Mouse (Mus musculus) spleen, adult 2 months (tissue): ENCODE results near the gene Ly6g. TPM values are rescaled to one million over a fixed set of nuclear protein-coding genes. Genes with fewer than 3 reads are reported as not detected.
"Not testable (repeated sequence)": the region's sequence is repeated elsewhere in the genome, so short reads cannot be mapped to it uniquely, and the experiment has no call there.

ENCODE experiments used
- DNase-seq, 2 experiments: peaks; one replicate each; pipeline versions ENCODE4 v3.0.0 to v3.0.0-alpha.2; 2012 to 2021; ENCODE audit warnings: low spot score in 2 of 2, low read depth in 1 of 2
- H3K27ac ChIP-seq: fragments of 200-500 bp; 2 replicates; pipeline ENCODE4 v1.5.1; 2012; ENCODE audit warnings: low read length, inconsistent platforms; ENCODE audit not compliant: insufficient read depth
- H3K27me3 ChIP-seq: fragments of 200-500 bp; 2 replicates; pipeline ENCODE4 v1.6.1; 2012; ENCODE audit warnings: mild to moderate bottlenecking, moderate library complexity, low read length, inconsistent platforms; ENCODE audit not compliant: control insufficient read depth, insufficient read depth
- H3K36me3 ChIP-seq: fragments of 200-500 bp; 2 replicates; pipeline ENCODE4 v1.6.1; 2012; ENCODE audit warnings: mild to moderate bottlenecking, low read length, inconsistent platforms; ENCODE audit not compliant: control insufficient read depth, insufficient read depth
- H3K4me1 ChIP-seq: fragments of 200-500 bp; 2 replicates; pipeline ENCODE4 v1.6.1; 2011; ENCODE audit warnings: inconsistent platforms; ENCODE audit not compliant: control insufficient read depth, insufficient read depth, insufficient read length
- H3K4me3 ChIP-seq: fragments of 200-500 bp; 2 replicates; pipeline ENCODE4 v1.5.1; 2011; ENCODE audit warnings: mild to moderate bottlenecking, inconsistent platforms; ENCODE audit not compliant: insufficient read depth, insufficient read length; ENCODE audit errors: extremely low read depth
- CTCF ChIP-seq: fragments of 200-500 bp; IDR thresholded peaks from 2 replicates; pipeline ENCODE4 v1.5.1; 2011; ENCODE audit warnings: mild to moderate bottlenecking, inconsistent platforms; ENCODE audit not compliant: insufficient read depth, insufficient read length, insufficient replicate concordance; ENCODE audit errors: extremely low read depth
- POLR2A ChIP-seq: fragments of 200-500 bp; IDR thresholded peaks from 2 replicates; pipeline ENCODE4 v1.6.1; 2011; ENCODE audit warnings: low read depth, low read length, inconsistent platforms
- WGBS: fragments of 180-500 bp; shearing (Covaris S2); methylation state at CpG from one replicate; pipeline ENCODE4 v1.1.7; 2018; 5-methylcytosine and 5-hydroxymethylcytosine counted together
- polyA plus RNA-seq: library from polyadenylated mRNA; depleted of rRNA; stranded (reverse); fragments of >200 nt; gene quantifications from 2 replicates; pipeline ENCODE4 v1.2.3, GENCODE M21; 2012

The Ly6g gene
- polyA plus RNA-seq, 1 experiment = 1.7 TPM

DNA sequence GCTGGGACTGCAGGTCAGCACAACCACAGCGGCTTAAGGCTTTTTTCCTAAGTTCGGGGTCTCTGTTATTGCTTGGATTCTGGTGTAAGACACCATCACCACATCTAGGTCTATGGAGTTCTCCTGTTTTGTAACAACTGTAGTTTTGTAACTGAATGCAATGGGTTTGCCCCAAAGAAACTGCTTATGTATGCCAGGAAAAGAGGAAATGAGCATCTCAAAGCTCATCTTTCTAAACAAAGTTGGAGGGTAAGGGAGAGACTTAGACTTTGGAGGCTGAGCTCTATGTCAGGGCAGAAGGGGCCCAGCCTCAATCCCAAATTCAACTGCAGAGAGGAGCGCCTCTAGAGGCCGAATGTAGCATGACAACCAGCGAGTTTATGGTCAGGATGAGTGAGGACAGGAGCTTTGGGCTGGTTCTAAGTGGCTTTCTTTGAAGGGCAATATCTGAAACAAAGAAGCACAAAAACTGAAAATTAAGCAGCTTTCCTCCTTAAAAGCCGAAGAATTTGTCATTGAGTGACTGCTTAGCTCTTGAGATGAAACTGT is 13.2 kb upstream of the Ly6g start:
- WGBS = 46% methylated on average over 6 of the region's 6 CpGs
- peak; percentile 28 to 44 for DNase-seq

DNA sequence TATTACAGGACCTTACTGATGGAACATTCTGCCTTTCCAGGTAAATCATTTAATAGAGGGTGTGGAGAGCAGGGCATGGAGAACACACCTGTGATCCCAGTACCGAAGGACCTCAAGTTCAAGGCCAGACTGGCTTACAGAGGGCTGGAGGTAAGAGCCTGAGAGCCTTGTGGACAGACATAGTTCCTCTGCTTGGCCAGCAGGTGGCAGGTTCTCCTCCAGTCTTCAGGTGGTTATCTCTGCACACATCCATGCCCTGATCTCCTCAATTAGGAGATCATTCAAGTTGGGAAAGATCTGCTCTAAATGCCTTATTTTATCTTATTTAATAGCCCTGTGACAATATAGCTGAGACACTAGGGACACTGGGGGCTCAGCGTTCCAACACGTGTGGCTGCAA is 11.3 kb upstream of the Ly6g start:
- no peak overlapping the region for H3K4me3 ChIP-seq
- H3K36me3 ChIP-seq = no peaks in the 10 kb centered on the region
- 68% methylated on average over 3 of the region's 3 CpGs for WGBS
- peak; percentile 56; the same call in 1 of the 2 replicates for TF ChIP-seq CTCF
- TF ChIP-seq POLR2A = no peak
- H3K27ac ChIP-seq = no peak overlapping the region
- H3K27me3 ChIP-seq = no peaks in the 10 kb centered on the region
- H3K4me1 ChIP-seq = no peaks in the 10 kb centered on the region
- DNase-seq = peak in 1 of 2 experiments; percentile 9

More for the DNA sequence above, 13.2 kb upstream of the Ly6g start:
- H3K27me3 ChIP-seq, H3K4me1 ChIP-seq, H3K4me3 ChIP-seq, H3K36me3 ChIP-seq, H3K27ac ChIP-seq: not testable (repeated sequence)
- TF ChIP-seq CTCF = peak; percentile 34; the same call in 1 of the 2 replicates

DNA sequence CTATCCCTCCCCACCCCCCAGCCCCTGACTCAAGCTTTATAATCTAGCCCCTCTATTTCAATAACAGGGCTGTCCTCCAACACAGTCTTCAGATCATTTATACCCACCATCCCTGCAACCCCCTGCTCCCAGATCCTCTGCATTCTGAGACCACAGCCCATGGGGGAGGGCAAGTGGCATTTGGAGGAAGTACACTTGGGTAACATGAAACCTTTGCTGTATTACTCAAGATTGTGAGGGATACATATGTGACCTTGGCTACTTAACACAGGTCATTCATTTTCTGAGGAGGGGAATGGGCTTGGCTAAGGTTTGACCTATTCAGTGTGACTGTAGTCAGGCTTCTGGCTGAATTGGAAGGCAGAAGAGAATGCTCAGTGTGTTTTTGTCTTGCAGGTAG is 2.0 kb upstream of the Ly6g start:
- no peak for TF ChIP-seq CTCF
- no peak for TF ChIP-seq POLR2A
- Histone ChIP-seq H3K27ac (no peak overlapping the region), H3K4me3 (no peak overlapping the region), H3K4me1 (no peaks in the 10 kb centered on the region), H3K27me3 (no peaks in the 10 kb centered on the region), H3K36me3 (no peaks in the 10 kb centered on the region)
- DNase-seq = no peak

DNA sequence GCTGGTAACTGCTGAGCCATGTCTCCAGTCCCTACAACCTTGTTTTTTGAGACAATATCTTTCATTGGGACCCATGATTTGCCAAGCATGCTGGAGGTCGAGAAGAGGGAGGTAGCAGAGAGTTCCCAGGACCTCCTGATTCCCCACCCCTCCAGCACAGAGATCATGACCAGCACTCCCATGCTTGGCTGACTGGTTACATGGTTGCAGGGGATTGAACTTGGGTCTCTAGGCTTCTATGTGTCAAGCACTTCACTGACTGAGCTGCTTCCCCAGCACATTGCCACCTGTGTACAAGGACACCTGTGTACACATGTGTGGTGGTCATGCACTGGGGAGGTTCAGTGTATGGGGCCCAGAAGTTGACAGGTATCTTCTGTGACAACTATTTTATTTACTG is 2.6 kb downstream of the Ly6g start:
- Histone ChIP-seq H3K27me3 (no peaks in the 10 kb centered on the region), H3K36me3 (no peaks in the 10 kb centered on the region), H3K27ac (no peak overlapping the region), H3K4me3 (no peak overlapping the region), H3K4me1 (no peaks in the 10 kb centered on the region)
- TF ChIP-seq POLR2A (no peak), CTCF (no peak)
- WGBS = 39% methylated on average over 1 of the region's 1 CpGs
- DNase-seq = no peak

DNA sequence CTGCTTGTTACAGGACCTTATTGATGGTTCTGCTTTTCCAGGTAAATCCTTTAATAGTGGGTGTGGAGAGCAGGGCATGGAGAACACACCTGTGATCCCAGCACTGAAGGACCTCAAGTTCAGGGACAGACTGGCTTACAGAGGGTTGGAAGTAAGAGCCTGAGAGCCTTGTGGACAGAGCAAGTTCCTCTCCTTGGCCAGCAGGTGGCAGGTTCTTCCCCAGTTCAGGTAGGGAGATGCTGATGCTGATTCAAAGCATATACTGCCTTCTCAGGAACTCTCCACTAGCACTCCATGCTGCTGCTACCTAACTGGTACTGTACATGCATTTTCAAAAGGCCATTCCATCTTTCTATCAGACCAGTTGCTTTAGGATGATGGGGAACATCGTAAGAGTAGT is 20.5 kb downstream of the Ly6g start:
- no peak overlapping the region for H3K4me3 ChIP-seq
- no peaks in the 10 kb centered on the region; the same call in 1 of the 2 replicates for H3K27me3 ChIP-seq
- no peaks in the 10 kb centered on the region for H3K36me3 ChIP-seq
- WGBS = 57% methylated on average over 1 of the region's 1 CpGs
- H3K27ac ChIP-seq = no peak overlapping the region
- peak; percentile 15 to 54 for DNase-seq
- TF ChIP-seq CTCF (peak; percentile 70; the same call in 1 of the 2 replicates), POLR2A (no peak)
- H3K4me1 ChIP-seq = no peaks in the 10 kb centered on the region

DNA sequence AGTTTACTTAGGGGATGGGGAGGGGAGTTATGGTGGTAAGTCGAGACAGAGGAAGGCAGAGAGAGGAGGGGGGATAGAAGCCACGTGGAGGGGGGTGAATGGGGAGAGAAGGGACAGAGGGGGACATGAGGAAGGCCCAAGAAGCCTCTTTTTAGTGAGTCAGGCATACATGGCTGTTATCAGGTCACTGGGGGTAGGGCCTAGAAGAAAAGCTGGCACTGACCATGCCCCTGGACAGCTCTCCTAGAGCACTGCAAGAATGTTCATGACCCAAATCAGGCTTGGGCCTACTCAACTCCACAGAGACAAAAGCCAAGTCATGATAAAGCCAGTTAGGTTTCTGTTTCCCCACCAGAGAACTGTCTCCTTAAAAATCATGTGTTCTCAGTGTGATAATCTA is 31.3 kb downstream of the Ly6g start:
- no peaks in the 10 kb centered on the region for H3K27me3 ChIP-seq
- no peak for DNase-seq
- H3K36me3 ChIP-seq = no peaks in the 10 kb centered on the region
- TF ChIP-seq POLR2A (no peak), CTCF (no peak)
- H3K4me3 ChIP-seq = no peak overlapping the region
- no peaks in the 10 kb centered on the region for H3K4me1 ChIP-seq
- WGBS = 32% methylated on average over 2 of the region's 2 CpGs
- H3K27ac ChIP-seq = no peak overlapping the region

DNA sequence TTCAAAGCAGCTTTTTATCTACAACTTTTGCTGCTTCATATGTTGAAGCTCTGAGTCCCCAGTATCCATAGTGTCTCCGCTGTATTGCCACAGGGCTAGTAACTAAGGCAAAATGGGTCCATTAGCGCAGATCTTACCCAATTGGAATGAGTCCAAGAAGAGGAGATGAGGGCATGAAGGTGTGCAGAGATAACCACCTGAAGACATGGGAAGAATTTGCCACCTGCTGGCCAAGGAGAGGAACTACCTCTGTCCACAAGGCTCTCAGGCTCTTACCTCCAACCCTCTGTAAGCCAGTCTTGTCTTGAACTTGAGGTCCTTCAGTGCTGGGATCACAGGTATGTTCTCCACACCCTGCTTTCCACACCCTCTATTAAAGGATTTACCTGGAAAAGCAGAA is 34.1 kb downstream of the Ly6g start:
- Histone ChIP-seq H3K4me3 (no peak overlapping the region), H3K27me3 (no peaks in the 10 kb centered on the region), H3K4me1 (no peaks in the 10 kb centered on the region), H3K36me3 (no peaks in the 10 kb centered on the region), H3K27ac (no peak overlapping the region)
- DNase-seq = peak; percentile 31 to 34
- 67% methylated on average over 2 of the region's 2 CpGs for WGBS
- no peak for TF ChIP-seq POLR2A
- peak; percentile 50; the same call in 1 of the 2 replicates for TF ChIP-seq CTCF

DNA sequence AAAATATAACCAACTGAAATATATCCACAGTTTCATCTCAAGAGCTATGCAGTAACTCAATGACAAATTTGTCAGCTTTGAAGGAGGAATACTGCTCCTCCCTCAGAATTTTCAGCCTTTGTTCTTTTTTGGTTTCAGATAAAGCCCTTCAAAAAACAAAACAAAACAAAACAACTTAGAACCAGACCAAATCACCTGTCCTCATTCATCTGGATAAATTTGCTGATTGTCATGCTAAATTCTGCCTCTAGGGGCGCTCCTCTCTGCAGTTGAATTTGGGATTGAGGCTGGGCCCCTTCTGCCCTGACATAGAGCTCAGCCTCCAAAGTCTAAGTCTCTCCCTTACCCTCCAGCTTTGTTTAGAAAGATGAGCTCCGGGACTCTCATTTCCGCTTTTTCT is 35.5 kb downstream of the Ly6g start:
- peak in 1 of 2 experiments; percentile 5 for DNase-seq
- H3K4me1 ChIP-seq = not testable (repeated sequence)

More for the DNA sequence above, 35.5 kb downstream of the Ly6g start:
- H3K4me3 ChIP-seq, H3K27me3 ChIP-seq, H3K27ac ChIP-seq, H3K36me3 ChIP-seq: not testable (repeated sequence)
- 0% methylated on average over 1 of the region's 3 CpGs for WGBS
